Mouse (Mus musculus): ENCODE measurements at regions not wholly inside any gene's neighbourhood (a gene's known extent, or its start where the extent isn't known, plus 50 kb on each side); places are given as distances from the start of the nearest gene placed in this dataset.
A peak's percentile ranks its signal among the peaks of the same experiment; 100 is the strongest.

- H3K4me2 ChIP-seq: no peak overlapping the region
- H3K4me3 ChIP-seq: no peak overlapping the region
- ATAC-seq: no peak
- H3K27ac ChIP-seq: no peak overlapping the region
- 77% methylated on average over 11 of the region's 11 CpGs for WGBS
- H3K9me3 ChIP-seq (replicated peaks): no peaks in the 10 kb centered on the region
- no peaks in the 10 kb centered on the region for H3K36me3 ChIP-seq (ENCODE audit: poor library complexity, severe bottlenecking)
- no peaks in the 10 kb centered on the region for H3K27me3 ChIP-seq
- H3K4me1 ChIP-seq: 0 out of 2 replicates have a peak, but pooled peaks cover 4% of the 10 kb centered on the region
- no peak overlapping the region for H3K9ac ChIP-seq
Measured at GRCm38 (mm10) chr3:118047016-118047415, 178.3 kb upstream of the Snx7 start.

DNA sequence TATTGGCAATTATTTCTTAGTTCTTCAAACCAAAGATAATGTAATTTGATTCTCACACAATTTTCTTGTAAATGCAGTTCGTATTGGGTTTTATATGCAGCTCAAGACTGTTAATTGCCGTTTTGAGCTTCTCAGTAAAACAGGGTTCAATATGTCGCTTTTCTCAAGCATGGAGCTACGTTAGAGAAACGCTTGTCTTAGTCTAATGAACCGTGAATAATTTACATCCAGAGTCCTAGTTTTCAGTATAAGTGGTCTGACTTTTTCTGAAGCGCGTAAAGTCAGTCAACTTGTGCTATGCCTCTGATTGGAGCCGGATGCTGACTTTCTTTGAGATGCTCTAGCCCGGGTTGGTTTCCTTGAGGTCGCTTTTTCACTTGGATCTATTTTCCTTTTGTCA, 177.8 kb upstream of the Snx7 start:
- no peak overlapping the region for H3K4me3 ChIP-seq
- H3K4me1 ChIP-seq: 0 out of 2 replicates have a peak, but pooled peaks cover 4% of the 10 kb centered on the region
- 62% methylated on average over 11 of the region's 11 CpGs for WGBS
- no peaks in the 10 kb centered on the region for H3K9me3 ChIP-seq (replicated peaks)
- no peak overlapping the region for H3K4me2 ChIP-seq
- H3K27ac ChIP-seq: no peak overlapping the region
- H3K9ac ChIP-seq: no peak overlapping the region
- no peaks in the 10 kb centered on the region for H3K36me3 ChIP-seq (ENCODE audit: poor library complexity, severe bottlenecking)
- no peaks in the 10 kb centered on the region for H3K27me3 ChIP-seq
- ATAC-seq: no peak

- ATAC-seq: no peak
- no peak overlapping the region for H3K9ac ChIP-seq
- H3K4me2 ChIP-seq: no peak overlapping the region
- H3K27me3 ChIP-seq: no peaks in the 10 kb centered on the region
- no peak overlapping the region for H3K27ac ChIP-seq
- no peaks in the 10 kb centered on the region for H3K4me1 ChIP-seq
- 98% methylated on average over 7 of the region's 7 CpGs for WGBS
- H3K36me3 ChIP-seq (ENCODE audit: poor library complexity, severe bottlenecking): no peaks in the 10 kb centered on the region
- H3K9me3 ChIP-seq (replicated peaks): no peaks in the 10 kb centered on the region
- no peak overlapping the region for H3K4me3 ChIP-seq
Measured at GRCm38 (mm10) chr3:118036501-118036900, 167.8 kb upstream of the Snx7 start.

GRCm38 (mm10) chr3:117995401-117995800, 126.7 kb upstream of the Snx7 start:
- H3K4me3 ChIP-seq: no peak overlapping the region
- H3K36me3 ChIP-seq (ENCODE audit: poor library complexity, severe bottlenecking): no peaks in the 10 kb centered on the region
- H3K27ac ChIP-seq: no peak overlapping the region
- no peaks in the 10 kb centered on the region for H3K27me3 ChIP-seq
- no peaks in the 10 kb centered on the region for H3K4me1 ChIP-seq
- WGBS: 59% methylated on average over 4 of the region's 4 CpGs
- no peak overlapping the region for H3K9ac ChIP-seq
- H3K4me2 ChIP-seq: no peak overlapping the region
- no peaks in the 10 kb centered on the region for H3K9me3 ChIP-seq (replicated peaks)
- ATAC-seq: 0 out of 2 replicates have a peak, but pooled peaks have one; percentile 53

DNA sequence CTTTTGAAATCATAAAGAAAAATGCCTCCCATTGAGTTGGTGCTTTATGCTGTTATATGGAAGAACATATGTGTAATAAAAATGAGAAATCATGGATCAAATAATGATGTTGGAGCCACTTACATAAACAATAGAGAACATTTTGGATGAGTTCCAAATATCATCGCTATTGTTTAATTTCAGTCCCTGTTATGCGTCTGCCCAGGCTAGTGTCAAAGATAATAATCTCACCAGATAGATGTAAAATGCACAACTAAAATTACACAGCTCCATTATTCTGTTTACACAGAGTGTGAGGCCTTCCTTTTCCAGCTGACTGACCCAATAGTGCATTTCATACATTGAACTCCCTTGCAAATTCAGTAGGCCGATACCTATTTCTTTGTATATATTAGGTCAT, 125.4 kb upstream of the Snx7 start:
- Histone ChIP-seq H3K4me1 (no peaks in the 10 kb centered on the region), H3K4me2 (no peak overlapping the region), H3K9ac (no peak overlapping the region), H3K27ac (no peak overlapping the region), H3K9me3 (replicated peaks) (no peaks in the 10 kb centered on the region), H3K27me3 (no peaks in the 10 kb centered on the region), H3K4me3 (no peak overlapping the region), H3K36me3 (ENCODE audit: poor library complexity, severe bottlenecking) (no peaks in the 10 kb centered on the region)
- no peak for ATAC-seq
- 61% methylated on average over 3 of the region's 3 CpGs for WGBS

DNA sequence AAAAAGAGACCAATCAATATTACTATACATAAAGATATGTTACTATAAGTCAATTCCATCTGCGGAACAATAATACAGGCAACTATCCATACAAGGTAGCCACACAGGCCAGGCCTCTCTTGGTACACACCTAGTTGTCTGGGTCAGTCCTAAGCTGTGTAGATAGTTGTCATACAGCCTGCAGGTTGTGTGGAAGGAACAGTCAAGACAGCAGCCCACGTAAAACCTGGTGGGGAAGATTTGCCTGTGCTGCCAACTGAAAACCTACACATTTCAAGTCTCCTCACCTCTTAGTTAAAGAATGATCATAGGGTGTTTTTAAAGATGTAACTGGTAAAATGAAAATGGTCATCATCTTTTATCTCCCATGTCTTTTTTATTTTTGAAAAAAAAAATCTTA, 121.8 kb upstream of the Snx7 start:
- no peaks in the 10 kb centered on the region for H3K4me1 ChIP-seq
- H3K4me2 ChIP-seq: no peak overlapping the region
- 93% methylated on average over 2 of the region's 2 CpGs for WGBS
- no peak for ATAC-seq
- H3K4me3 ChIP-seq: no peak overlapping the region
- H3K27ac ChIP-seq: no peak overlapping the region
- H3K9me3 ChIP-seq (replicated peaks): no peaks in the 10 kb centered on the region
- H3K9ac ChIP-seq: no peak overlapping the region
- no peaks in the 10 kb centered on the region for H3K27me3 ChIP-seq
- no peaks in the 10 kb centered on the region for H3K36me3 ChIP-seq (ENCODE audit: poor library complexity, severe bottlenecking)

DNA sequence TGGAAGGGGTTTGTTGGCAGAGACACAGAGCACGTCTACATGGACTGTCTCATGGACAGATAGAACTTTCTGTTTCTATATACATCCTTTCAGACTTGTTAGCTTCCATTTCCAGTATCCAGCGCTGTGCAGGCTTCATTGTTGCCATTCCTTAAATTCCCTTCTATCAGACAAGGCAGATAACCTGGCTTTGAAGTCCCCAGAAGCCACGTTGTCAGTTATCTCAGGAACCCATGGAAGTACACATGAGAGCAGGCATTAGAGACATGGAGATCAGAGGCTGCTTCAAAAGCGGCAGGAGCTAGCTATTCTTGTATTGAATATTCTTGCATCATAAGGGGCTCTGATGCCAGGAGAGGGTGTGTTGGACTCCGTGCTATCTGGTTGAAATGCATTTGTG, 119.7 kb upstream of the Snx7 start:
- WGBS: 79% methylated on average over 5 of the region's 5 CpGs

DNA sequence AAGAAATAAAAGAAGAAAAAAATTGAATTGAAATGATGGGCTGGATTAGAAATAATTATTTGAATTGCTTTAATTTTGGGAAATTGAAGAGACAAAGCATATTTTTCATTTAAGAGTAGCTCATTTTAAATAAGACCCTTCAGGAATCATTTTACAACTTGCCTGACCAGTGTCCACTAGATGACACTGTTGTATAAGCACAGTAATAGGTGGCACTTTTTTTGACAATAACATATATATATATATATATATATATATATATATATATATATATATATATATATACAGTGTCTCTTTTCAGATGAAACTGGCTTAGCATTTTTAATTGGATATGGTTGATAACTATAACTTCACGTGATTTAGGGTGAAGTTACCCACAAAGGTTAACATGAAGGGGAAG, 106.9 kb upstream of the Snx7 start:
- H3K4me1 ChIP-seq: no peaks in the 10 kb centered on the region
- no peak overlapping the region for H3K4me3 ChIP-seq
- no peak overlapping the region for H3K27ac ChIP-seq
- H3K4me2 ChIP-seq: no peak overlapping the region
- no peaks in the 10 kb centered on the region for H3K27me3 ChIP-seq
- no peak for ATAC-seq
- WGBS: 71% methylated on average over 1 of the region's 1 CpGs
- no peaks in the 10 kb centered on the region for H3K9me3 ChIP-seq (replicated peaks)
- H3K36me3 ChIP-seq (ENCODE audit: poor library complexity, severe bottlenecking): no peaks in the 10 kb centered on the region
- H3K9ac ChIP-seq: no peak overlapping the region

More for the DNA sequence above, 119.7 kb upstream of the Snx7 start:
- Histone ChIP-seq H3K4me2 (no peak overlapping the region), H3K36me3 (ENCODE audit: poor library complexity, severe bottlenecking) (no peaks in the 10 kb centered on the region), H3K9ac (no peak overlapping the region), H3K27me3 (no peaks in the 10 kb centered on the region), H3K27ac (no peak overlapping the region), H3K4me3 (no peak overlapping the region), H3K9me3 (replicated peaks) (no peaks in the 10 kb centered on the region), H3K4me1 (no peaks in the 10 kb centered on the region)
- ATAC-seq: no peak

DNA sequence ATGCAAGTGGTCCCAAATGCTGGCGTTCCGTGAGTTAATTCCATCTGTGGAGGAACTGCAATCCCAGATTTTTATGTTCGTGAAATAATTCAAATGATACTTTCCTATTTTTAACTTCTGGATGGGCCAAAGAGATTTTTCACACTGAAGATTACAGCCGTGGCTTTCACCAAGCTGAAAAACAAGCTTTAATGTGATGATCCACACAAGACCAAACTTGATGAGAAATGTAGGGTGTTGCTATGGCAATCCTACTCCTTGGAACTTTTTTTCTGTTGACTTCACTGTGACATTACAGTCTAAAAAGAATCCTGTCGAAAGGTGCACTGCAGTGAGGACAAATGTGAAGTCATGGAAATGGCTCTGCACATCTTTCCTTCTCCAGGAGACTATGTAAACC, 100.1 kb upstream of the Snx7 start:
- no peaks in the 10 kb centered on the region for H3K9me3 ChIP-seq (replicated peaks)
- H3K9ac ChIP-seq: no peak overlapping the region
- 78% methylated on average over 5 of the region's 5 CpGs for WGBS
- no peak overlapping the region for H3K4me2 ChIP-seq
- H3K27me3 ChIP-seq: no peaks in the 10 kb centered on the region
- no peak for ATAC-seq
- H3K27ac ChIP-seq: no peak overlapping the region
- no peaks in the 10 kb centered on the region for H3K4me1 ChIP-seq
- H3K4me3 ChIP-seq: no peak overlapping the region
- no peaks in the 10 kb centered on the region for H3K36me3 ChIP-seq (ENCODE audit: poor library complexity, severe bottlenecking)

DNA sequence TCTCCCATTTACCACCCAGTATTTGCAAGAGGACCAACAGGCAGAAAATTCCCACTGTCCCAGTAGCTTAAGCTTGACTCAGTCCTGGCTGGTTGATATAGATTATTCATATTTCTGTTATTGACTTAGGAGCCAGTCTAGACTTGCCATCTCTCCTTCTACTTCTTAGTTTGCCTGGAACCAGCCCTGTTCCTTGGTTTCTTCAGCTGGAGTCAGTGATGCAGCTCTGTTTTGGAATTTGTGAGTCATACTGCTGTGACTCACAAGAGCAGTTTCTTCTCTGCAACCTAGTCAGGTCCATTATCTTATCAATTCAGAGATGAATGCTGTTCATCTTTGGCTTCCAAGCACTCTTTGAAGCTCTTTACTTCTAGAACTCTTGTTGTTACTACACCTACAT, 69.7 kb upstream of the Snx7 start:
- H3K9ac ChIP-seq: no peak overlapping the region
- no peak overlapping the region for H3K4me3 ChIP-seq
- 0 out of 2 replicates have a peak, but pooled peaks cover 2% of the 10 kb centered on the region for H3K4me1 ChIP-seq
- no peak for ATAC-seq
- no peak overlapping the region for H3K27ac ChIP-seq
- H3K4me2 ChIP-seq: no peak overlapping the region
- no peaks in the 10 kb centered on the region for H3K36me3 ChIP-seq (ENCODE audit: poor library complexity, severe bottlenecking)
- H3K27me3 ChIP-seq: no peaks in the 10 kb centered on the region
- no peaks in the 10 kb centered on the region for H3K9me3 ChIP-seq (replicated peaks)

GRCm38 (mm10) chr3:117927527-117927926, 58.8 kb upstream of the Snx7 start:
- Histone ChIP-seq H3K27ac (no peak overlapping the region), H3K27me3 (no peaks in the 10 kb centered on the region), H3K4me3 (no peak overlapping the region), H3K4me2 (no peak overlapping the region), H3K9me3 (replicated peaks) (no peaks in the 10 kb centered on the region), H3K9ac (no peak overlapping the region), H3K36me3 (ENCODE audit: poor library complexity, severe bottlenecking) (no peaks in the 10 kb centered on the region), H3K4me1 (peaks cover 6% of the 10 kb centered on the region; the same call in 1 of the 2 replicates)
- ATAC-seq: peak; percentile 27; the same call in 1 of the 2 replicates
- 19% methylated on average over 1 of the region's 1 CpGs for WGBS

Data from forebrain, embryonic 13.5 days (tissue).